Mouse (Mus musculus) Patski (cell line): Measurements from ENCODE around the gene Park7. TPM values are rescaled to one million over a fixed set of nuclear protein-coding genes. Genes with fewer than 3 reads are reported as not detected.

Experiments used
- ATAC-seq: fragments of 100-300 bp; one replicate; pipeline ENCODE4 v1.8.0; 2021
- CTCF ChIA-PET: fragments of 350-600 bp; sonication (Branson Sonifier 250); formaldehyde crosslinking; loops from one replicate; lab custom pipeline; 2022; ENCODE audit warnings: inconsistent platforms; lab: Charles Lee
- POLR2A ChIA-PET: fragments of 350-600 bp; sonication (Branson Sonifier 250); formaldehyde crosslinking; loops from one replicate; lab custom pipeline; 2022; ENCODE audit warnings: antibody characterized with exemption, inconsistent platforms; lab: Charles Lee
- DNase-seq: peaks from one replicate; pipeline ENCODE4 v3.0.0-alpha.2; 2011; ENCODE audit warnings: low read depth, low spot score
- H3K27me3 ChIP-seq: fragments of 371-371 bp; one replicate; pipeline ENCODE4 v1.5.1; 2021
- CTCF ChIP-seq: fragments of 100-300 bp; IDR thresholded peaks from one replicate; pipeline ENCODE4 v1.5.1; 2021
- in situ Hi-C: fragments of 300-500 bp; cut with MboI; formaldehyde crosslinking; loops from 3 replicates; pipeline ENCODE4 v1.11.1; 2018; ENCODE audit warnings: low pct_unique_long_range_greater_than_20kb, mixed read lengths
- polyA plus RNA-seq: library from polyadenylated mRNA; unstranded; gene quantifications from one replicate; pipeline ENCODE4 v1.2.3, GENCODE M21; 2021

Gene Park7
- polyA plus RNA-seq, 1 experiment from 2014 or later = 219 TPM

DNA sequence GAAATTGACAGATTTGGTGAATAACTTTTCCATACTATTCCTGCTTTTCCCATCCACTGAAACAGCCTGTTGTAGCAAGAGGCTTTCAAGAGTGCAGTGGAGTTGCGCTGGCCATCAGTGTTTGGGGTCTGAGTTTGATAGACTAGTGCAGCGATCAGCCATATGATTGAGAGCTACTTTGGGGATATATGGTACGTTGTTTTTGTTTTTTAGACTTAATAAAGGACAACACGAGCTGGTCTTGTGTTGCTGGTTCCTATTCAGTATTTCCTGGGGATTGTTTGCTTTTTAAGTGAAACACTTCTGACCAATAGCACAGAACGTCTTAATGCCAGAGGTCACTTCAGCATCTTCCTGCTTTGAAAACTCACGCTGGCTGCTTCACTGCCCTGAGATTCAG, 46.1 kb downstream of the Park7 start:
- ChIA-PET CTCF (interaction anchor here (2.5 to 4.7 kb wide), 2 partner anchors 12 to 34 kb away, joined by 11 to 24 read pairs; no protein-coding TSS in a partner anchor), POLR2A (interaction anchor here (8.3 kb wide), 1 partner anchor 10 kb away, joined by 105 read pairs; no protein-coding TSS in a partner anchor)
- ATAC-seq (no peak), DNase-seq (no peak)
- no peaks in the 10 kb centered on the region for H3K27me3 ChIP-seq
- in situ Hi-C loops = no loop called here
- no peak for TF ChIP-seq CTCF

DNA sequence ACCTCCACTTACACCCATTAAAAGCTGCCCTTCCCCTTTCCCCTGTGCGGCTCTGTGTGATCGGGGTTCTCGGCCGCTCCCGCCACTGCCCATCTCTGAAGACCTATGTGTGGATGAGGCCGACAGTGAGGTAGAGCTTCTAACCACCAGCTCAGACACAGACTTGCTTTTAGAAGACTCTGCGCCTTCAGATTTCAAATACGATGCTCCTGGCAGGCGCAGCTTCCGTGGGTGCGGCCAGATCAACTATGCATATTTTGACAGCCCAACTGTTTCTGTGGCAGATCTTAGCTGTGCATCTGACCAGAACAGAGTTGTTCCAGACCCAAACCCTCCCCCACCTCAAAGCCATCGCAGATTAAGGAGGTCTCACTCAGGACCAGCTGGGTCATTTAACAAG, 47.7 kb downstream of the Park7 start:
- no peaks in the 10 kb centered on the region for H3K27me3 ChIP-seq
- CTCF ChIA-PET = interaction anchor here (2.5 to 4.7 kb wide), 2 partner anchors 10 to 36 kb away, joined by 11 to 24 read pairs; no protein-coding TSS in a partner anchor
- in situ Hi-C loops = no loop called here
- POLR2A ChIA-PET = interaction anchor here (0.9 to 8.3 kb wide), 2 partner anchors 9 to 68 kb away, joined by 3 to 105 read pairs; no protein-coding TSS in a partner anchor
- ATAC-seq (no peak), DNase-seq (no peak)
- TF ChIP-seq CTCF = no peak

DNA sequence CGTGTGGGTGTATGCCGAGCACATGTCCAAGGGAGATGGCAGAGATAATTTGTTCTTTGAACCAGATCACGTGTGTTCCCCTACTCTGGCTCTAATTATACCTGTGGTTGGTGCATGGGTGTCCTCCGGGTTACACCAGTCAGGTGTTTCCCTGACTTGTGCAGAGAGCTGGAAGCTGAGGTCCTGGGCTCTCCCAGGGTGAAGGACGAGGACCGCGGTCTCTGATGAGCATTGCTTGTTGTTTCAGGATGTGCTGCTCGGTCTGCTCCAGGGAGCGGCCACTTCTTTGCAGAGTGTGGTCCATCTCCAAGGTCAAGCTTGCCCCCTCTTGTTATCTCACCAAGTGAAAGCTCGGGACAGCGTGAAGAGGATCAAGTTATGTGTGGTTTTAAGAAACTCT, 48.2 kb downstream of the Park7 start:
- CTCF ChIA-PET = interaction anchor here (2.5 to 4.7 kb wide), 2 partner anchors 10 to 36 kb away, joined by 11 to 24 read pairs; no protein-coding TSS in a partner anchor
- POLR2A ChIA-PET = interaction anchor here (0.9 to 8.3 kb wide), 2 partner anchors 8 to 68 kb away, joined by 3 to 105 read pairs; no protein-coding TSS in a partner anchor
- no peak for ATAC-seq
- TF ChIP-seq CTCF = no peak
- DNase-seq = no peak
- in situ Hi-C loops = no loop called here
- H3K27me3 ChIP-seq = no peaks in the 10 kb centered on the region

DNA sequence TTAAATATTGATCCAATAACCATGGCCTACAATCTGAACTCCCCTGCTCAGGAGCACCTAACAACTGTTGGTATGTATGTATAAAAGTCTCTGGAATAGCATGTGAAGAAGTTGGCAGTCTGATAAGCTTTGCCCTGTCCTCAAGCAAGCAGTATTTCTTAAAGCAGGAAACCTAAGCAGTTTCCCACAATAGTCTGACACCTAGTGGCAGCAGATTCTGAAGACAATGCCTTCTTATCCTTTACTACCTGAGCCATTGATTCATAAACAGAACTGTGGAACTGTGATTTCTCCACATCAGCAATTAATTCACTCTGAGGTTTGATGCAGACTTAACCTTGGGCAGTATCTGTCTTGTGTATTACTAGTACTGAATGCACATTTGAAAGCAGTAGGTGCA, 48.9 kb downstream of the Park7 start:
- ChIA-PET CTCF (interaction anchor here (4.7 kb wide), 1 partner anchor 9 kb away, joined by 24 read pairs; no protein-coding TSS in a partner anchor), POLR2A (interaction anchor here (8.3 kb wide), 1 partner anchor 7 kb away, joined by 105 read pairs; no protein-coding TSS in a partner anchor)
- in situ Hi-C loops = no loop called here
- TF ChIP-seq CTCF = no peak
- no peak for ATAC-seq
- H3K27me3 ChIP-seq = no peaks in the 10 kb centered on the region
- no peak for DNase-seq

DNA sequence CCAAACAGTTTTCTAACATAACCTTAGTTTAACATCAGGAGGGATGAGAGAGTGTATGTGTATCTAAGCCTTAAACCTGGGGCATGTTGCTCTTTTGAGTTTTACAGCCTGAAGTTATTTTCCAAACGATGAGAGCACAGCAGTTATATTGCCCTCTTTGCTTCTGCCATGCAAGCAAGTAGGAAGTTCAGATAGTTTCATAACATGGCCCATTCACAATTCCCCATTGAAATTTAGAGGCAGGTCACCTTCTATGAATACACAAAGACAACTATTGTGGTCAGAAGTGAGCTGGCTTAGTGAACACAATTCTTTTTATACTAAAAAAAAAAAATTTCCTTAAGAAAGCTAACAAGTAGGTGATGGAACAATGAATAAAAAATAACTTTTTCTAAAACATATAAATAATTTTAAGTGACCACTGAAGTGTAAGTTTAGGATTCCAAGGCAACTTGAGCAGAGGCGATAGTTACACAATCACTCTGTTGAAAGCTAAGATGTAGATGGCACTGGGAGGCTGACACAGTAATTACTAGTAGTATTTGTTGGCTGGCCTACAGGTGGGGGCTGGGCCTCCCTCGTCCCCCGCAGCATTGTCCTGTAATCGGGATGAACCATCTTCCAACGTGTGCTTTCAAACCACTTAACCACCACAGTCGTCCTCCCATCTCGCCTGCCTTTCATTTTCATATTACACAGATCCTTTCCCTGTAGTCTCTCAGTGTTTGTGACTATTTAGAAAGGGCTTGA, 51.4 kb downstream of the Park7 start:
- CTCF ChIA-PET = interaction anchor here (0.8 kb wide), 1 partner anchor 13 kb away, joined by 3 read pairs; no protein-coding TSS in a partner anchor
- POLR2A ChIA-PET = interaction anchor here (1.5 kb wide), 1 partner anchor 9 kb away, joined by 3 read pairs; no protein-coding TSS in a partner anchor
- TF ChIP-seq CTCF = no peak

DNA sequence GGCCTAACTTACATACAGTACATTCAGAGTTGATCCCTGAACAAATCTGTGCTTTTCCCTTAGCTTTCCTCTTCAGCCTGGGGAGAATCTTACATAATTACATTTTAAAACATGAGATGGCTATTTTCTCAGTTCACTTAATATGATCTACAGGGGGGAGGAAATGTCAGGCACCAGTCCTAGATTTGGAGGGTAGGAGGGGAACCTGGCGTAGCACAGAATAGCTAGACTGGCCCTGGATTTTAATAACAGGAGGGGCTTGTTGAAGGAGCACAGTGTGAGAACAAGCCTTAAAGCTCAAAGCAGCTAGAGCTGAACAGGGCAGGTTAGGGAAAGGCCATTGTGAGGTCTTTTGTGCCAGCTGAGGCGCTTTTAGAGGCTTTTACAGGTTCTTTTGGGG, 53.1 kb downstream of the Park7 start:
- ChIA-PET POLR2A (interaction anchor here (7.5 kb wide), 1 partner anchor 8 kb away, joined by 105 read pairs; no protein-coding TSS in a partner anchor), CTCF (interaction anchor here (0.9 kb wide), 2 partner anchors 10 to 24 kb away, joined by 3 read pairs; no protein-coding TSS in a partner anchor)
- DNase-seq (no peak), ATAC-seq (no peak)
- H3K27me3 ChIP-seq = no peaks in the 10 kb centered on the region
- in situ Hi-C loops = no loop called here
- TF ChIP-seq CTCF = no peak

More for the DNA sequence above, 51.4 kb downstream of the Park7 start:
- in situ Hi-C loops = no loop called here
- DNase-seq (no peak), ATAC-seq (no peak)
- H3K27me3 ChIP-seq = no peaks in the 10 kb centered on the region

DNA sequence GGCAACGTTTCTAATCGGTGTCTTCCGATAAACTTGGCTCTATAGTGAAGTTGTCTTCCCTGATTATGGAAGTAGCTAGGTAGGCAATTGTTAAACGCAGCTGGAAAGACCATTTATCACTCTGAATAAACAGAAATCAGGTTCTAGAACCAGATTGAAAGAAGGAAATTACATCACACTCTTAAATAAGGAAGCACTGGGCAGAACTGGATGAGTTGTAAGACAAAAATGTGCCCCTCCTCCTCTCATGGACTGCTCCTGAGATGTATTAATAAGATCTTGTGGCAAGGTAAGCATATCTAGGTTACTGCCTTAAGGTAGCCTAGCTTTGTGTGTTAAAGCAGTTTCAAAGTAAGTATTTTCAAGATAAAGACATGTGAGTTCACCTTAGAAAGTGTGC, 53.7 kb downstream of the Park7 start:
- ATAC-seq = no peak
- no peak for TF ChIP-seq CTCF
- ChIA-PET POLR2A (interaction anchor here (7.5 kb wide), 1 partner anchor 8 kb away, joined by 105 read pairs; no protein-coding TSS in a partner anchor), CTCF (interaction anchor here (0.9 to 2.0 kb wide), 3 partner anchors 11 to 205 kb away, joined by 3 to 6 read pairs (median 3); no protein-coding TSS in a partner anchor)
- no peak for DNase-seq
- no peaks in the 10 kb centered on the region for H3K27me3 ChIP-seq
- in situ Hi-C loops = no loop called here

DNA sequence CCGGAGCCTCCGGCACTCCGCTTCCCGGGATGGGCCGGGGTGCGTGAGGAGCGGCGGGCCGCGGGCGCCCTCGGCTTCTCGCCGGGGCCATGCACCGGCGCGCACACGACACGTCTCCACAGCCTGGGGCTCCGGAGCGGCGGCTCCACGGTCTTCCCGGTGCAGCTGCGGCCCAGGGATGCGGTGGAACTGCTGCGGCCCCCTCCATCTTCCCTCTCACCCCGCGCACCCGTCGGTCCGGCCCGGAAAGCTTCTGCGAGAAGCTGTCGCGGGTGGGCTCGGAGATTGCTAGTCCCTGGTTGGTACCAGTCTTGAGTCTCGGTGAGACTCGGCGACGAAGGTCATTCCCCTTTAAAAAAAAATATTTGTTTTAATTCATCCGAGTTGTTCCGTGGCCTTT, 58.9 kb downstream of the Park7 start:
- ATAC-seq = no peak
- H3K27me3 ChIP-seq = no peaks in the 10 kb centered on the region
- POLR2A ChIA-PET = interaction anchor here (0.7 to 7.5 kb wide), 9 partner anchors 14 to 207 kb away, joined by 3 to 105 read pairs (median 6); no protein-coding TSS in a partner anchor
- no peak for DNase-seq
- CTCF ChIA-PET = interaction anchor here (4.2 kb wide), 1 partner anchor 11 kb away, joined by 24 read pairs; no protein-coding TSS in a partner anchor
- in situ Hi-C loops = no loop called here
- TF ChIP-seq CTCF = no peak

DNA sequence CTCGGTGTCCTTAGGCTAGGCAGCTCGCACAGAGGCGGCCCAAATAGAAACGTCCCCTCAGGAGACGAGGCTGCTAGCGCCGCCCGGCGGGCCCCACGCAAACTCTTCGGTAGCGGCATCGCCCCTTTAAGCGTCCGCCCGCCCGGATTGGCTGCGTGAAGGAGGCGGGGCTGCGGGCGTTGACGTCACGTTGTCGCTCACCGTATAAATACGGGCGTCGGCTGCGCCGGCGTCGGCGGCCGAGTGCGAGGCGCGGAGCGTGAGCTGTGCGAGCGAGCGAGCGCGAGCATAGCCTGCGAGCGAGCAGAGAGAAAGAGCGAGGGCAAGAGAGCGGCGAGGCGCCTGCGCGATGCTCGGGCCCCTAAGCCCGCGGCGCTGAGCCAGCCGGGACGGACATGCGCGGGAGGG, 59.4 kb downstream of the Park7 start:
- DNase-seq (peak; percentile 92), ATAC-seq (peak; percentile 81)
- ChIA-PET POLR2A (interaction anchor here (0.6 to 7.5 kb wide), 9 partner anchors 14 to 369 kb away, joined by 3 to 105 read pairs (median 5); no protein-coding TSS in a partner anchor), CTCF (interaction anchor here (4.2 kb wide), 1 partner anchor 12 kb away, joined by 24 read pairs; no protein-coding TSS in a partner anchor)
- in situ Hi-C loops = no loop called here
- no peaks in the 10 kb centered on the region for H3K27me3 ChIP-seq
- TF ChIP-seq CTCF = peak; percentile 83
